Mouse (Mus musculus) MEL (cell line): ENCODE data around the gene Kcna6.

Experiments
- BHLHE40 ChIP-seq: IDR thresholded peaks from 2 replicates; pipeline ENCODE4 v1.6.1; 2012; ENCODE audit warnings: low read depth, mild to moderate bottlenecking, inconsistent platforms, low read length, improper control_type of control experiment, borderline replicate concordance
- CTCF ChIP-seq, 3 experiments: IDR thresholded peaks in 2 of 3; conservative IDR thresholded peaks in 1 of 3; 2 replicates each; pipeline ENCODE4 v1.5.1; 2011 to 2012; ENCODE audit warnings: low read length in 3 of 3, low read depth in 2 of 3, mild to moderate bottlenecking in 2 of 3, improper control_type of control experiment in 1 of 3, inconsistent platforms in 1 of 3, mixed read lengths in 1 of 3, moderate library complexity in 1 of 3; ENCODE audit not compliant: control insufficient read depth in 1 of 3, insufficient read depth in 1 of 3, poor library complexity in 1 of 3, severe bottlenecking in 1 of 3
- E2F4 ChIP-seq: IDR thresholded peaks from 2 replicates; pipeline ENCODE4 v1.6.1; 2011; ENCODE audit warnings: low read depth, low read length, improper control_type of control experiment, borderline replicate concordance
- EP300 ChIP-seq, 2 experiments: IDR thresholded peaks; 2 replicates each; pipeline ENCODE4 v1.6.1; 2011; ENCODE audit warnings: improper control_type of control experiment in 2 of 2, low read length in 2 of 2, low read depth in 1 of 2, mild to moderate bottlenecking in 1 of 2
- HCFC1 ChIP-seq: IDR thresholded peaks from 2 replicates; pipeline ENCODE4 v1.6.1; 2012; ENCODE audit warnings: low read depth, mild to moderate bottlenecking, inconsistent platforms, low read length, improper control_type of control experiment, moderate library complexity
- MAX ChIP-seq: IDR thresholded peaks from 2 replicates; pipeline ENCODE4 v1.6.1; 2011; ENCODE audit warnings: low read length, improper control_type of control experiment
- POLR2A ChIP-seq, 2 experiments: IDR thresholded peaks; 2 replicates each; pipeline ENCODE4 v1.6.1; 2011 to 2012; ENCODE audit warnings: low read length in 2 of 2, mild to moderate bottlenecking in 2 of 2, control low read depth in 1 of 2, improper control_type of control experiment in 1 of 2, low read depth in 1 of 2, moderate library complexity in 1 of 2; ENCODE audit not compliant: control insufficient read depth in 1 of 2, insufficient read depth in 1 of 2, poor library complexity in 1 of 2
- RCOR1 ChIP-seq: IDR thresholded peaks from 2 replicates; pipeline ENCODE4 v1.6.1; 2012; ENCODE audit warnings: low read depth, mild to moderate bottlenecking, inconsistent platforms, low read length, improper control_type of control experiment
- TCF12 ChIP-seq: IDR thresholded peaks from 2 replicates; pipeline ENCODE4 v1.6.1; 2014; ENCODE audit warnings: low read depth, mild to moderate bottlenecking, inconsistent platforms, low read length, improper control_type of control experiment, moderate library complexity
- USF1 ChIP-seq: IDR thresholded peaks from 2 replicates; pipeline ENCODE4 v1.6.1; 2014; ENCODE audit warnings: low read depth, mild to moderate bottlenecking, inconsistent platforms, low read length, improper control_type of control experiment, moderate library complexity
- ZC3H11A ChIP-seq: IDR thresholded peaks from 2 replicates; pipeline ENCODE4 v1.6.1; 2012; ENCODE audit warnings: low read depth, mild to moderate bottlenecking, inconsistent platforms, low read length, improper control_type of control experiment

DNA sequence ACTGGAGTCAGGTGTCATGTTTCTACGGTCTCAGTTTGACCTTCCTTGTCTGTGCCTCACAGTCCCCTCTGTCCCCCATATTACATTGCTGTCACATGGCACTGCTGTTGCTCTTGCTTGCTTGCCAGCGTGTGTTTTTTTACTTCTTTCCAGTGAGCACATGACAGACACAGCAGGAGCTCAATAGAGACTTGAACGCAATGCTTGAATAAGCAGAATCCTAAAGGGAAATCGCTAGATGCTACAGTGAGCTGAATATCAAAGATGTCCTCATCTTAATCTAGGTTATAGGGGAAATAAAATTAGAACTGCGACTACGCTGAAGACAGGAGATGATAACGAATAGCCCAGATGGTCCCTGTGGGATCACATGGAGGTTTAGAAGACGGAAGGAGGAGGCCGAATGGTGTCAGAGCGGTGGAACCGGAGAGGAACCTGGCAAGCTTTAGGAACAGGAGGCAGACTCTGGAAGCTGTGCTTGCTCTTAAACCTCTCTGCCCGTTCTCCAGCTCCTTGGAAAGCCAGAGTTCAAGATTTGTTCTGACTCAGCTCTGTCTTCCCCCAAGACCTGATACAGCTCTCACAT, 29.8 kb upstream of the Kcna6 start:
- TF ChIP-seq USF1: no peak
- TF ChIP-seq BHLHE40: no peak
- TF ChIP-seq E2F4: no peak
- TF ChIP-seq ZC3H11A: no peak
- TF ChIP-seq HCFC1: no peak
- TF ChIP-seq POLR2A (IDR thresholded peaks at IDR 0.05; ENCODE audit: control insufficient read depth in 1 of 2, insufficient read depth in 1 of 2, low read depth in 1 of 2, low read length in 2 of 2, poor library complexity in 1 of 2): no peak
- no peak for TF ChIP-seq EP300 (IDR thresholded peaks at IDR 0.05; ENCODE audit: low read depth in 1 of 2, low read length in 2 of 2)
- TF ChIP-seq TCF12: no peak
- TF ChIP-seq CTCF (IDR thresholded peaks at IDR 0.05 in 2 of 3, conservative IDR thresholded peaks at IDR 0.05 in 1 of 3; ENCODE audit: control insufficient read depth in 1 of 3, insufficient read depth in 1 of 3, low read depth in 2 of 3, low read length in 3 of 3, poor library complexity in 1 of 3, severe bottlenecking in 1 of 3): no peak
- no peak for TF ChIP-seq MAX
- no peak for TF ChIP-seq RCOR1
